Mouse (Mus musculus) liver, embryonic 11.5 days (tissue): ENCODE measurements around the gene B3glct. TPM values are rescaled to one million over a fixed set of nuclear protein-coding genes. Genes with fewer than 3 reads are reported as not detected.

ENCODE experiments used
- ATAC-seq: fragments of 200-750 bp; cut with Nextera tagmentation; replicated peaks from 2 replicates; pipeline ENCODE4 v1.8.0; 2017; ENCODE audit warnings: moderate number of reproducible peaks, mild to moderate bottlenecking, moderate TSS enrichment, moderate library complexity; ENCODE audit not compliant: low FRiP score
- DNase-seq: peaks from one replicate; pipeline ENCODE4 v3.0.0-alpha.2; 2017; ENCODE audit warnings: low spot score
- H3K27ac ChIP-seq: fragments of 300-500 bp; sonication (generic); 2 replicates; pipeline ENCODE4 v1.5.1; 2014; ENCODE audit warnings: mild to moderate bottlenecking, low read depth, low read length, control low read depth
- H3K27me3 ChIP-seq: fragments of 300-500 bp; sonication (generic); replicated peaks from 2 replicates; pipeline ENCODE4 v1.6.1; 2014; ENCODE audit warnings: low read length, mixed read lengths; ENCODE audit not compliant: control insufficient read depth, insufficient read depth
- H3K36me3 ChIP-seq: fragments of 300-500 bp; sonication (generic); 2 replicates; pipeline ENCODE4 v1.6.1; 2014; ENCODE audit warnings: mild to moderate bottlenecking, low read length, moderate library complexity, mixed read lengths; ENCODE audit not compliant: control insufficient read depth, insufficient read depth
- H3K4me1 ChIP-seq: fragments of 300-500 bp; sonication (generic); replicated peaks from 2 replicates; pipeline ENCODE4 v1.6.1; 2014; ENCODE audit warnings: low read length, mixed read lengths; ENCODE audit not compliant: control insufficient read depth, insufficient read depth
- H3K4me2 ChIP-seq: fragments of 300-500 bp; sonication (generic); 2 replicates; pipeline ENCODE4 v1.6.1; 2014; ENCODE audit warnings: mild to moderate bottlenecking, control low read depth, moderate library complexity
- H3K4me3 ChIP-seq: fragments of 300-500 bp; sonication (generic); 2 replicates; pipeline ENCODE4 v1.5.1; 2014; ENCODE audit warnings: low read depth, low read length, control low read depth
- H3K9ac ChIP-seq: fragments of 300-500 bp; sonication (generic); 2 replicates; pipeline ENCODE4 v1.6.1; 2014; ENCODE audit warnings: low read depth, low read length, control low read depth
- H3K9me3 ChIP-seq: fragments of 300-500 bp; sonication (generic); 2 replicates; pipeline ENCODE4 v1.6.1; 2016; ENCODE audit warnings: low read length, inconsistent platforms, mixed read lengths; ENCODE audit not compliant: control insufficient read depth
- WGBS: fragments of 180-500 bp; shearing (Covaris S2); extraction: QIAGEN DNeasy Blood & Tissue Kit; methylation state at CpG from one replicate; pipeline ENCODE4 v1.1.7; 2014; 5-methylcytosine and 5-hydroxymethylcytosine counted together
- polyA plus RNA-seq: library from polyadenylated mRNA; unstranded; fragments of >200 nt; fragmentation: Nextera tagmentation; extraction: Ambion mirVana; gene quantifications from 2 replicates; pipeline ENCODE4 v1.2.1, GENCODE M21; 2014

B3glct gene
- polyA plus RNA-seq, 1 experiment from 2014 or later = 13.2 TPM

- DNase-seq = no peak
- WGBS = 86% methylated on average over 27 of the region's 27 CpGs
Observed at GRCm38 (mm10) chr5:149748640-149749580, 70.9 kb downstream of the B3glct start.

GRCm38 (mm10) chr5:149751861-149752260, 73.8 kb downstream of the B3glct start:
- H3K4me2 ChIP-seq = no peak overlapping the region
- peaks cover under 1% of the 10 kb centered on the region; the same call in 1 of the 2 replicates for H3K36me3 ChIP-seq
- H3K4me1 ChIP-seq = no peaks in the 10 kb centered on the region
- no peak overlapping the region for H3K27ac ChIP-seq
- H3K27me3 ChIP-seq = no peaks in the 10 kb centered on the region
- H3K4me3 ChIP-seq = no peak overlapping the region
- no peak for ATAC-seq
- 62% methylated on average over 5 of the region's 5 CpGs for WGBS
- no peaks in the 10 kb centered on the region for H3K9me3 ChIP-seq
- no peak for DNase-seq
- no peak overlapping the region for H3K9ac ChIP-seq

More at GRCm38 (mm10) chr5:149748640-149749580, 70.9 kb downstream of the B3glct start:
- no peaks in the 10 kb centered on the region for H3K9me3 ChIP-seq
- H3K27ac ChIP-seq = no peak overlapping the region
- ATAC-seq = no peak
- no peak overlapping the region for H3K4me2 ChIP-seq
- H3K4me1 ChIP-seq = no peaks in the 10 kb centered on the region
- no peak overlapping the region for H3K9ac ChIP-seq
- H3K27me3 ChIP-seq = no peaks in the 10 kb centered on the region
- H3K36me3 ChIP-seq = no peaks in the 10 kb centered on the region
- no peak overlapping the region for H3K4me3 ChIP-seq

DNA sequence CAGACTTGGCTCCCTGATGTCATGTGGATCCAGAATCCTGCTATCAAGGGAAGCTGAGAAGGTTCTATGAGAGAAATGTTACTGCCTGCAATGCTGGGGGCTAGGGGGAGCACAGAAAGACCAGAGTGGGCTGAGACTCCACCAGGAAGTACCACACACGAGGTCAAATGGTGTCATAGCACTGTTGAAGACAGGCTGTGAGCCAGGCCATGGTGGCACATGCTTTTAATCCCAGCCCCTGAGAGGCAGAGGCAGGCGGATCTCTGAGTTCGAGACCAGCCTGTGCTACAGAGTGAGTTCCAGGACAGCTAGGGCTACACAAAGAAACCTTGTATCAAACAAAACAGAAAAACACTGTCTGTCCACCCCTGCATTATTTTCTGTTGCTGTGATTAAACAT, 75.0 kb downstream of the B3glct start:
- H3K9me3 ChIP-seq = no peaks in the 10 kb centered on the region
- WGBS = 76% methylated on average over 3 of the region's 3 CpGs
- DNase-seq (no peak), ATAC-seq (no peak)
- no peak overlapping the region for H3K4me3 ChIP-seq
- H3K27me3 ChIP-seq = no peaks in the 10 kb centered on the region
- H3K27ac ChIP-seq = no peak overlapping the region
- H3K9ac ChIP-seq = no peak overlapping the region
- H3K4me2 ChIP-seq = no peak overlapping the region
- H3K36me3 ChIP-seq = peaks cover 4% of the 10 kb centered on the region; the same call in 1 of the 2 replicates
- no peaks in the 10 kb centered on the region for H3K4me1 ChIP-seq

- Histone ChIP-seq H3K4me1 (no peaks in the 10 kb centered on the region), H3K9ac (no peak overlapping the region), H3K27me3 (no peaks in the 10 kb centered on the region), H3K4me2 (no peak overlapping the region), H3K4me3 (no peak overlapping the region), H3K9me3 (no peaks in the 10 kb centered on the region), H3K36me3 (no peaks in the 10 kb centered on the region), H3K27ac (no peak overlapping the region)
- no peak for ATAC-seq
- 67% methylated on average over 8 of the region's 8 CpGs for WGBS
- DNase-seq = no peak
Observed at GRCm38 (mm10) chr5:149767116-149767515, 89.1 kb downstream of the B3glct start.

DNA sequence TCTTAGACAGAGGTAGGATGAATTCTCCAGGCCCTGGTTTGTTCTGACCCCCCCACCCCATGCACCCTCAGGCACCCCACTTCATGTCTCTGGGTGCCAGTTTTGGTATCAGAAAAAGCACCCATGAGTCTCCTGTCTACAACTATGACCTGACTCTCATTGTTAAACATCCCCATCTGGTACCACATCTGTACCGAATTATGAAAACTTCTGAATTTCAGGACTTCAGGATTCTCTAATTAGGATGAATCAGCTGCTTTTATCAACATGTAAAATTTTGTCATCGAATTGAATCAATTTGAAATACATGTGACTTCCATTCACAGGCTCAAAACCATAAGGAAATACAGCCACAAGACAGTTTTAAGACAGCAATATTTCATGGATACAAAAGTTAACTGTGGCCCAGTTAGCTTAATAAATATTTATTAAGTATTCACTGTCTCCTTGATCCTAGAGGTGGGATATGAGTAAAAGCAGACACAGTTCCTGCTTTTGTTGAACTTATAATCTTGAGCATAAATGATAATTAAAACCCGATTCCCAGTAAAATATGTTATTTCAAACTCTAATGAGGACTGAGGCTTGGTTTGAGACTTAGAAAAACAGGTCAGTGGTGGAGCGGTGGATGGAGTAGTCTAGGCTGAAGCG, 89.7 kb downstream of the B3glct start:
- DNase-seq = no peak
- H3K27ac ChIP-seq = no peak overlapping the region
- no peak for ATAC-seq
- no peaks in the 10 kb centered on the region for H3K27me3 ChIP-seq
- no peaks in the 10 kb centered on the region for H3K36me3 ChIP-seq
- 72% methylated on average over 5 of the region's 5 CpGs for WGBS
- H3K4me2 ChIP-seq = no peak overlapping the region
- H3K4me3 ChIP-seq = no peak overlapping the region
- H3K9ac ChIP-seq = no peak overlapping the region
- H3K9me3 ChIP-seq = no peaks in the 10 kb centered on the region
- H3K4me1 ChIP-seq = no peaks in the 10 kb centered on the region

GRCm38 (mm10) chr5:149769666-149770065, 91.6 kb downstream of the B3glct start:
- Histone ChIP-seq H3K36me3 (no peaks in the 10 kb centered on the region), H3K27ac (no peak overlapping the region), H3K4me3 (no peak overlapping the region), H3K4me2 (no peak overlapping the region), H3K4me1 (no peaks in the 10 kb centered on the region), H3K9me3 (no peaks in the 10 kb centered on the region), H3K27me3 (no peaks in the 10 kb centered on the region), H3K9ac (no peak overlapping the region)
- ATAC-seq (no peak), DNase-seq (no peak)
- 87% methylated on average over 8 of the region's 8 CpGs for WGBS

GRCm38 (mm10) chr5:149776038-149776437, 98.0 kb downstream of the B3glct start:
- ATAC-seq (no peak), DNase-seq (no peak)
- H3K27me3 ChIP-seq = no peaks in the 10 kb centered on the region
- no peak overlapping the region for H3K9ac ChIP-seq
- peaks cover 3% of the 10 kb centered on the region; the same call in 1 of the 2 replicates for H3K9me3 ChIP-seq
- H3K4me3 ChIP-seq = no peak overlapping the region
- 53% methylated on average over 7 of the region's 7 CpGs for WGBS
- H3K27ac ChIP-seq = no peak overlapping the region
- H3K4me1 ChIP-seq = no peaks in the 10 kb centered on the region
- no peaks in the 10 kb centered on the region for H3K36me3 ChIP-seq
- H3K4me2 ChIP-seq = no peak overlapping the region

- DNase-seq = no peak
- no peak overlapping the region for H3K4me3 ChIP-seq
- no peaks in the 10 kb centered on the region for H3K4me1 ChIP-seq
- no peak for ATAC-seq
- H3K9ac ChIP-seq = no peak overlapping the region
- 93% methylated on average over 6 of the region's 6 CpGs for WGBS
- H3K36me3 ChIP-seq = no peaks in the 10 kb centered on the region
- H3K9me3 ChIP-seq = peaks cover 3% of the 10 kb centered on the region
- H3K4me2 ChIP-seq = no peak overlapping the region
- H3K27ac ChIP-seq = no peak overlapping the region
- H3K27me3 ChIP-seq = no peaks in the 10 kb centered on the region
Observed at GRCm38 (mm10) chr5:149779740-149780139, 101.7 kb downstream of the B3glct start.
